Mouse (Mus musculus) G1E (cell line): ENCODE measurements around the gene Coro1b.

Experiments
- CTCF ChIP-seq: IDR thresholded peaks from 2 replicates; pipeline ENCODE4 v1.5.1; 2012; ENCODE audit warnings: low read depth, low read length, inconsistent platforms, mixed read lengths
- TAL1 ChIP-seq: conservative IDR thresholded peaks from 2 replicates; pipeline ENCODE4 v1.6.1; 2012; ENCODE audit warnings: low read depth, low read length, inconsistent platforms, mixed read lengths

- no peak for TF ChIP-seq CTCF
- TF ChIP-seq TAL1 = no peak
These were observed 43.3 kb downstream of the Coro1b start, which contains the start of gene Ppp1ca for GRCm38 (mm10) chr19:4191528-4192250.
